Mouse (Mus musculus) hematopoietic stem cell, adult 5-6 weeks (primary cell): Measurements from ENCODE around the gene Cpsf7. TPM values are rescaled to one million over a fixed set of nuclear protein-coding genes. Genes with fewer than 3 reads are reported as not detected.

Experiments
- ATAC-seq, 2 experiments: fragments of 125-278 bp in 1 of 2; replicated peaks in 1 of 2; 2 replicates each; pipeline ENCODE4 v1.8.0; 2016 to 2017; ENCODE audit warnings: inconsistent platforms in 2 of 2, mild to moderate bottlenecking in 2 of 2, moderate number of reproducible peaks in 2 of 2, low read depth in 1 of 2, moderate TSS enrichment in 1 of 2; ENCODE audit not compliant: low FRiP score in 2 of 2, poor library complexity in 2 of 2, severe bottlenecking in 2 of 2, insufficient read depth in 1 of 2, low TSS enrichment in 1 of 2
- total RNA-seq: library from RNA; stranded (forward); fragments of 172-1452, 232-1000 nt; gene quantifications from 2 replicates; pipeline ENCODE4 v1.2.3, GENCODE M21; 2017

Gene Cpsf7
- total RNA-seq = 52.1 and 63.2 TPM in 2 replicates

GRCm38 (mm10) chr19:10525106-10525901 is at the start of gene Cpsf7:
Gene Cpsf7 (plus strand): TSS chr19:10525266.
- ATAC-seq = peak; percentile 81 to 91

GRCm38 (mm10) chr19:10479541-10479940 is 45.5 kb upstream of the Cpsf7 start:
- ATAC-seq = no peak

- ATAC-seq = no peak
Observed at GRCm38 (mm10) chr19:10482703-10483102, 42.4 kb upstream of the Cpsf7 start, which contains the start of gene Ppp1r32. Gene Ppp1r32 (minus strand): TSS chr19:10482928.

- ATAC-seq = peak; percentile 74 to 84
Observed at GRCm38 (mm10) chr19:10486264-10486738, 38.8 kb upstream of the Cpsf7 start.

- no peak for ATAC-seq
Observed at GRCm38 (mm10) chr19:10495670-10496069, 29.4 kb upstream of the Cpsf7 start.

GRCm38 (mm10) chr19:10496976-10497375 is 28.1 kb upstream of the Cpsf7 start:
- no peak for ATAC-seq

GRCm38 (mm10) chr19:10497512-10498160 is 27.4 kb upstream of the Cpsf7 start:
- ATAC-seq = peak; percentile 86 to 87

GRCm38 (mm10) chr19:10500581-10500980 is 24.5 kb upstream of the Cpsf7 start:
- no peak for ATAC-seq

GRCm38 (mm10) chr19:10502571-10502970 is 22.5 kb upstream of the Cpsf7 start:
- peak; percentile 66 to 67; a peak in 3 of 4 replicates for ATAC-seq

GRCm38 (mm10) chr19:10510759-10511330 is 14.2 kb upstream of the Cpsf7 start:
- ATAC-seq = no peak

GRCm38 (mm10) chr19:10520355-10520754 is 4.7 kb upstream of the Cpsf7 start:
- no peak for ATAC-seq

- ATAC-seq = no peak
Observed at GRCm38 (mm10) chr19:10521926-10522325, 3.1 kb upstream of the Cpsf7 start.

- ATAC-seq = no peak
Observed at GRCm38 (mm10) chr19:10523483-10524080, 1.5 kb upstream of the Cpsf7 start.

- ATAC-seq = peak in 1 of 2 experiments; percentile 42; a peak in 2 of 4 replicates
Observed at GRCm38 (mm10) chr19:10524784-10525105, 321 bp upstream of the Cpsf7 start.

- ATAC-seq = 0 out of 4 replicates have a peak, but pooled peaks have one; percentile 35 to 39
Observed at GRCm38 (mm10) chr19:10525910-10526309, 844 bp downstream of the Cpsf7 start, which contains the start of gene Sdhaf2. Gene Sdhaf2 (minus strand): TSS chr19:10526142.

- ATAC-seq = no peak
Observed at GRCm38 (mm10) chr19:10530082-10530481, 5.0 kb downstream of the Cpsf7 start.

GRCm38 (mm10) chr19:10539454-10539853 is 14.4 kb downstream of the Cpsf7 start:
- ATAC-seq = no peak
